Mouse (Mus musculus): ENCODE measurements around the gene Tmem205. TPM values are rescaled to one million over a fixed set of nuclear protein-coding genes. Genes with fewer than 3 reads are reported as not detected.

The Tmem205 gene
- total RNA-seq, 4 experiments from 2014 or later: 42.8 to 49.1 (median 43.5) TPM

GRCm38 (mm10) chr9:21944267-21944666, 16.9 kb upstream of the Tmem205 start:
- DNase-seq (ENCODE audit: low spot score in 2 of 2): no peak

GRCm38 (mm10) chr9:21943638-21944037, 16.3 kb upstream of the Tmem205 start:
- no peak for DNase-seq (ENCODE audit: low spot score in 2 of 2)

- DNase-seq (ENCODE audit: low spot score in 2 of 2): no peak
These were observed 15.7 kb upstream of the Tmem205 start for GRCm38 (mm10) chr9:21943046-21943445.

GRCm38 (mm10) chr9:21938234-21938855, 11.0 kb upstream of the Tmem205 start:
- DNase-seq (ENCODE audit: low spot score in 2 of 2): no peak

GRCm38 (mm10) chr9:21937711-21938175, 10.4 kb upstream of the Tmem205 start:
- DNase-seq (ENCODE audit: low spot score in 2 of 2): peak in 1 of 2 experiments; percentile 63

- peak; percentile 98 for DNase-seq (ENCODE audit: low spot score in 2 of 2)
These were observed 9.6 kb upstream of the Tmem205 start, which contains the start of gene Plppr2 for GRCm38 (mm10) chr9:21936692-21937570. TSS of gene Plppr2 (plus strand) at chr9:21937033.

- DNase-seq (ENCODE audit: low spot score in 2 of 2): no peak
These were observed 8.2 kb upstream of the Tmem205 start for GRCm38 (mm10) chr9:21935466-21936131.

- no peak for DNase-seq (ENCODE audit: low spot score in 2 of 2)
These were observed 6.7 kb upstream of the Tmem205 start for GRCm38 (mm10) chr9:21934021-21934420.

- DNase-seq (ENCODE audit: low spot score in 2 of 2): no peak
These were observed 5.2 kb upstream of the Tmem205 start for GRCm38 (mm10) chr9:21932445-21933137.

- DNase-seq (ENCODE audit: low spot score in 2 of 2): no peak
These were observed 4.7 kb upstream of the Tmem205 start for GRCm38 (mm10) chr9:21932006-21932405.

- DNase-seq (ENCODE audit: low spot score in 2 of 2): no peak
These were observed 1.9 kb upstream of the Tmem205 start for GRCm38 (mm10) chr9:21929208-21929607.

GRCm38 (mm10) chr9:21926784-21927183, 572 bp downstream of the Tmem205 start:
- DNase-seq (ENCODE audit: low spot score in 2 of 2): no peak

- no peak for DNase-seq (ENCODE audit: low spot score in 2 of 2)
These were observed 1.2 kb downstream of the Tmem205 start for GRCm38 (mm10) chr9:21926155-21926554.

GRCm38 (mm10) chr9:21925506-21925905, 1.9 kb downstream of the Tmem205 start:
- DNase-seq (ENCODE audit: low spot score in 2 of 2): no peak

- DNase-seq (ENCODE audit: low spot score in 2 of 2): no peak
These were observed 2.3 kb downstream of the Tmem205 start for GRCm38 (mm10) chr9:21925034-21925433.

- no peak for DNase-seq (ENCODE audit: low spot score in 2 of 2)
These were observed 3.3 kb downstream of the Tmem205 start for GRCm38 (mm10) chr9:21924099-21924493.

GRCm38 (mm10) chr9:21923490-21924098, 3.8 kb downstream of the Tmem205 start:
- DNase-seq (ENCODE audit: low spot score in 2 of 2): no peak

- no peak for DNase-seq (ENCODE audit: low spot score in 2 of 2)
These were observed 4.3 kb downstream of the Tmem205 start for GRCm38 (mm10) chr9:21923036-21923435.

- DNase-seq (ENCODE audit: low spot score in 2 of 2): no peak
These were observed 8.5 kb downstream of the Tmem205 start for GRCm38 (mm10) chr9:21918692-21919384.

GRCm38 (mm10) chr9:21918035-21918592, 9.2 kb downstream of the Tmem205 start, which contains the start of gene Rab3d:
TSS of gene Rab3d (minus strand) at chr9:21918192.
- peak; percentile 89 to 93 for DNase-seq (ENCODE audit: low spot score in 2 of 2)
